In the genomic region with DNA sequence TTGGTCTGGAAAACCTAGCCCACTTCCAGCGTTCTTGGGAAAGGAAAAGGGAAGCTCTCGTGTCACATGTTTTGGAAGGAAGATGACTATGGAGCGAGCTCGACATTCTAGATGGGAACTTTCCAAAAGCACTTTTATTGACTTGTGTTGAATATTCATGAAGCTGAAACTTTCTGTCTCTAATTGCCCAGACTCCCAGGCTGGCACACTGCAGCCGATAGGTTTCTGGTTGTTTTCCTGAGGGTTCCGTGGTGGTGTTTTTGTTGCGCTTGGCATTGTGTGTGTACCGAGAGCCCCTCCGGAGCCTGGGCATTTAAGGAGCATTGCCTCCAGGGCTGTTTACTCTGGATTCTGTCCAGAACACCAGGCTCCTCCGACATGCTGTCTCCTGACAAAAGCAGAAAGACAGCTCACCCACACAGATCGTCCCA, we compare ENCODE assay signal across 8 mouse cellular contexts.
DNase-seq lines count a peak whose midpoint lies in the region; ATAC-seq lines count a peak whose summit lies in the region.
"Had no signal": no experiment of that assay in that cellular context is flagged by ENCODE, and none has a peak within 500 bp of the region (broad histone marks: within the 10 kb centered on the region; RNA-seq: fewer than 3 reads in every experiment).

No protein-coding gene starts in this region.

- no peaks in the 10 kb centered on the region for H3K9me3 ChIP-seq in embryonic facial prominence, embryonic 14.5 days (ENCODE audit: control insufficient read depth, low read length)
- no peaks in the 10 kb centered on the region for H3K9me3 ChIP-seq in heart, embryonic 12.5 days (replicated peaks)
- no peaks in the 10 kb centered on the region for H3K9me3 ChIP-seq in intestine, embryonic 16.5 days (ENCODE audit: control insufficient read depth, low read length)

- DNase-seq in left cerebral cortex, postnatal 14 days (ENCODE audit: low spot score in 2 of 2), result peak; percentile 9 to 11
- no peak for DNase-seq in left cerebral cortex, adult 11 months (ENCODE audit: low spot score)
- peak; percentile 69 for DNase-seq in embryonic facial prominence, embryonic 14.5 days (ENCODE audit: low spot score)
- peak; percentile 40 to 57 for DNase-seq in kidney, postnatal 4 days
- no peak for DNase-seq in cerebellum, adult 11 months
- DNase-seq: cerebellum, postnatal 25 days had no signal

- peak overlapping the region; percentile 31 for H3K4me2 ChIP-seq in embryonic facial prominence, embryonic 14.5 days (ENCODE audit: low read depth, low read length)
- peak overlapping the region; percentile 3; the same call in 1 of the 2 replicates for H3K4me2 ChIP-seq in heart, embryonic 12.5 days
- H3K4me2 ChIP-seq in intestine, embryonic 16.5 days (ENCODE audit: low read depth, low read length), result no peak overlapping the region

- no peaks in the 10 kb centered on the region for H3K27me3 ChIP-seq in embryonic facial prominence, embryonic 14.5 days (replicated peaks; ENCODE audit: control insufficient read depth, insufficient read depth, low read length)
- H3K27me3 ChIP-seq in heart, embryonic 12.5 days (replicated peaks), result no peaks in the 10 kb centered on the region
- no peaks in the 10 kb centered on the region for H3K27me3 ChIP-seq in intestine, embryonic 16.5 days (replicated peaks; ENCODE audit: control insufficient read depth, insufficient read depth, low read length)

- no peaks in the 10 kb centered on the region for H3K36me3 ChIP-seq in embryonic facial prominence, embryonic 14.5 days (ENCODE audit: control insufficient read depth, insufficient read depth, low read length)
- H3K36me3 ChIP-seq in heart, embryonic 12.5 days, result no peaks in the 10 kb centered on the region
- H3K36me3 ChIP-seq in intestine, embryonic 16.5 days (ENCODE audit: control insufficient read depth, insufficient read depth, low read length), result no peaks in the 10 kb centered on the region

- 0 out of 2 replicates have a peak, but pooled peaks have one; percentile 41 for ATAC-seq in embryonic facial prominence, embryonic 14.5 days (ENCODE audit: low read depth)
- ATAC-seq in heart, embryonic 12.5 days (ENCODE audit: insufficient number of reproducible peaks, low FRiP score), result no peak
- ATAC-seq in intestine, embryonic 16.5 days, result no peak

- 38% methylated on average over 11 of the region's 11 CpGs for WGBS in embryonic facial prominence, embryonic 14.5 days
- WGBS in heart, embryonic 12.5 days, result 43% methylated on average over 11 of the region's 11 CpGs
- WGBS in intestine, embryonic 16.5 days, result 52% methylated on average over 11 of the region's 11 CpGs

- H3K4me3 ChIP-seq in embryonic facial prominence, embryonic 14.5 days (ENCODE audit: low read depth, low read length), result no peak overlapping the region
- no peak overlapping the region for H3K4me3 ChIP-seq in heart, embryonic 12.5 days
- H3K4me3 ChIP-seq in intestine, embryonic 16.5 days (ENCODE audit: low read length), result no peak overlapping the region

- intact Hi-C loops in left cerebral cortex, postnatal 14 days (cut with DNase I), result no loop called here

- H3K27ac ChIP-seq in embryonic facial prominence, embryonic 14.5 days (replicated peaks; ENCODE audit: low read depth, low read length), result peak overlapping the region; percentile 63
- H3K27ac ChIP-seq in heart, embryonic 12.5 days (ENCODE audit: poor library complexity, severe bottlenecking), result peak overlapping the region; percentile 53
- no peak overlapping the region for H3K27ac ChIP-seq in intestine, embryonic 16.5 days (ENCODE audit: low read length)

- peaks cover 39% of the 10 kb centered on the region for H3K4me1 ChIP-seq in embryonic facial prominence, embryonic 14.5 days (ENCODE audit: control insufficient read depth, insufficient read depth, low read length)
- H3K4me1 ChIP-seq in heart, embryonic 12.5 days (replicated peaks), result peaks cover 36% of the 10 kb centered on the region
- 0 out of 2 replicates have a peak, but pooled peaks cover 6% of the 10 kb centered on the region for H3K4me1 ChIP-seq in intestine, embryonic 16.5 days (ENCODE audit: control insufficient read depth, insufficient read depth, low read length)

- H3K9ac ChIP-seq in embryonic facial prominence, embryonic 14.5 days (ENCODE audit: low read depth, low read length), result 0 out of 2 replicates have a peak overlapping the region, but pooled peaks have one; percentile 19
- 0 out of 2 replicates have a peak overlapping the region, but pooled peaks have one; percentile 11 for H3K9ac ChIP-seq in heart, embryonic 12.5 days
- no peak overlapping the region for H3K9ac ChIP-seq in intestine, embryonic 16.5 days (ENCODE audit: low read depth, low read length)

Comparison
In these comparisons a context has a peak if more than half of its experiments do, and no peak if none do; other contexts are left out.
1. DNase-seq: peak in left cerebral cortex, postnatal 14 days (2 of 2), embryonic facial prominence, embryonic 14.5 days (single experiment) and kidney, postnatal 4 days (2 of 2); none in left cerebral cortex, adult 11 months (single experiment) and cerebellum, adult 11 months (single experiment).